Mouse (Mus musculus): Measurements from ENCODE around the gene Brap. TPM values are rescaled to one million over a fixed set of nuclear protein-coding genes. Genes with fewer than 3 reads are reported as not detected.
"Not testable (repeated sequence)": the region's sequence is repeated elsewhere in the genome, so short reads cannot be mapped to it uniquely, and the experiment has no call there.

Gene Brap
- total RNA-seq (2022), result 10 to 100 TPM; 64.3 to 67.7 (median 67.4) TPM

DNA sequence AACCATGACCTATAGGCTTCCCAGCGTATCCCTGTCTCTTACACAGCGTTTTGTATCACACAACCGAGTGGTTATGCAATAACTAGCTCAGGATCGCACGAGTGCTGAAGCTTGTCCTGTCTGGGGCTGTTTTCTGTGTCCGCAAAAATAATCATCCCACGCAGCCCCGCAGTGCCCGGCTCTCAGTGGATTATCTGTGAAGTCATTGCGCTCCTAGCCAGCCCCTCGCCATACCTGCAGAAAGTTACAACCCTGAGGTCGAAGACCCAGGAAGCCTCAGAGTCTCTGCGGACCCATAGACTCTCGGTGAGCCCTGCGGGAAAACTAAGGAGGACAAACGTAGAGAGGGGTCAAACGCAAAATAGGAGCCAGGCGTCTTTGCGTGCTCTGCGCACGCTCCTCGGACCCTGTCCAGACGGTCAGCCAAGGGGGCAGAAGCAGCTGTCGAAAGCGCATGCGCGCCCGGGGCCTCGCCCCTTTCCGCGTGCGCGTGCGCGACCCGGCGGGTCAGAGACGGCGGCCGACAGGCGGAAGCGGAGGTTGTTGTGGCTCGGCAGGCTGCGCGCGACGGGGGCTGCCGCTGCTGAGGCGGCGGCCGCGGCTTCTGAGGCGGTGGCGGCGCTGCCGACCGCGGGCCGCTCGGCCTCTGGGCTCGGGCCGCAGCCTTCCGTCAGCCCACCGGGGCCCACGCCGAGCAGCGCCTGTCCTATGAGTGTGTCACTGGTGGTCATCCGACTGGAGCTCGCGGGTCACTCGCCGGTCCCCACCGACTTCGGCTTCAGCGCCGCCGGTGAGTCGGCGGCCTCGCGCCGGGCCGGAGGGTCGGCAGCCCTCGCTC lies at the start of gene Brap, which contains the start of gene Acad10:
Gene Brap (plus strand): TSS at position 505 of the 838 bp plus-strand sequence.
Gene Acad10 (minus strand): TSS at position 456 of the 838 bp plus-strand sequence.
- peak; percentile 88 to 94 for DNase-seq (ENCODE audit: low spot score in 2 of 2)

DNA sequence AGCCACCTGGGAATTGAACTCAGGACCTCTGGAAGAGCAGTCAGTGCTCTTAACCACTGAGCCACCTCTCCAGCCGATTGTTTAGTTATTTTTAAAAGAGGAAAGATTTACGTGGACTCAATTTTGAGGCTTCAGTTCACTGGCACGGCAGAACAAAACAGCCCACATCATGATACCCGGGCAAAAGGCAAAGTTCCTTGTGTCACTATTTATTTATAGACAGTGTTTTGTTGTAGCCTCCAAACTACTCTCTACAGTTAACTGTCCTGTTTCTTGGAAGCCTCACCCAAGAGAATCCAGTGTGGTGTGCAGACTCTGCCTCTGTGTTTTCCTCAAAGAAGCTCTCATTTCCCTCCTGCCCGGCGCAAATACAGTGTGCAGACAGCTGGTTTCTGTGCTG lies 48.3 kb upstream of the Brap start:
- no peak for DNase-seq (ENCODE audit: low spot score in 2 of 2)

DNA sequence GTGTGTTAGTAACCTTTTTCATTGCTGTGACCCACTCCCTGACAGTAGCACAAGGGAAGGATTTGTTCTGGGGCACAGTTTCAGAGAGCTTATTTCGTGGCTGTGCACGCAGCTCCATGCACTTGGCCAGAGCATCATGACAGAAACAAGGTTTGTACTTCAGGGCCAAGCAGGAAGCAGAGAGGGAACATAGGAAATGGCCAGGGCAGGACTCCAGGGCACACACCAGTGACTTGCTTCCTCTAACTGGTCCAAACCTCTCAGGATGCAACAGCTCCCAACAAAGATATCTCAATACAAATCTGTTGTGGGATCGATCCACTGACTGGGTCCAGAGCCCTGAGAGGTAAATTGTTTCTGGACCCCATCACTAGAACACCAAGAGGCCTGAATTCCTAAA lies 45.4 kb upstream of the Brap start:
- not testable (repeated sequence) for DNase-seq (ENCODE audit: low spot score in 2 of 2)

GRCm38 (mm10) chr5:121618592-121619513 lies 41.5 kb upstream of the Brap start, which contains the start of gene Acad12:
Acad12 (minus strand) TSS chr5:121618938.
- peak; percentile 40 to 66 for DNase-seq (ENCODE audit: low spot score in 2 of 2)

- DNase-seq (ENCODE audit: low spot score in 2 of 2), result no peak
These were observed 39.3 kb upstream of the Brap start for GRCm38 (mm10) chr5:121621102-121621501.

- no peak for DNase-seq (ENCODE audit: low spot score in 2 of 2)
These were observed 37.1 kb upstream of the Brap start for GRCm38 (mm10) chr5:121623241-121623640.

DNA sequence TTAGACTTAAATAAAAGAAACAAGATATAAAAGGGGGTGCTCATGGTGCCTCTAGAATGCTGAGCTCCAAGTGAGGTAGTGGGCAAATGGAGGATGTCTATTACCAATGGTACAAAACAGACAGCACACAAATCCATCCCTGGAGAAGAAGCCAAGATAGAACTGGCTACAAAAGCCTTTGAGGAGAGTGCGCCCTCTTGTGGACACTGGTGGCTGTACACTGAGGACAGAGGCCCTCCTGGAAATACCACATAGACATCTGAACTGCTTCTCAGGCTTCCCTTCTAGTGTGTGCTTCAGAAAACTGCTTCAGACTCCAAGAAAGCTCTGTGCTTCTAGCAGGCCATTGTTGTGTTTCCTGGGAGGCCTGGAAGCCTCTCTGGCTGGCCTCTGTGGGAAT lies 32.5 kb upstream of the Brap start:
- DNase-seq (ENCODE audit: low spot score in 2 of 2), result peak; percentile 36 to 75

- DNase-seq (ENCODE audit: low spot score in 2 of 2), result not testable (repeated sequence)
These were observed 29.2 kb upstream of the Brap start for GRCm38 (mm10) chr5:121631106-121631647.

GRCm38 (mm10) chr5:121632804-121633203 lies 27.6 kb upstream of the Brap start:
- DNase-seq (ENCODE audit: low spot score in 2 of 2), result no peak

- DNase-seq (ENCODE audit: low spot score in 2 of 2), result no peak
These were observed 25.7 kb upstream of the Brap start for GRCm38 (mm10) chr5:121634668-121635067.

- DNase-seq (ENCODE audit: low spot score in 2 of 2), result no peak
These were observed 23.1 kb upstream of the Brap start for GRCm38 (mm10) chr5:121637296-121637695.

GRCm38 (mm10) chr5:121639601-121640000 lies 20.8 kb upstream of the Brap start:
- no peak for DNase-seq (ENCODE audit: low spot score in 2 of 2)

DNA sequence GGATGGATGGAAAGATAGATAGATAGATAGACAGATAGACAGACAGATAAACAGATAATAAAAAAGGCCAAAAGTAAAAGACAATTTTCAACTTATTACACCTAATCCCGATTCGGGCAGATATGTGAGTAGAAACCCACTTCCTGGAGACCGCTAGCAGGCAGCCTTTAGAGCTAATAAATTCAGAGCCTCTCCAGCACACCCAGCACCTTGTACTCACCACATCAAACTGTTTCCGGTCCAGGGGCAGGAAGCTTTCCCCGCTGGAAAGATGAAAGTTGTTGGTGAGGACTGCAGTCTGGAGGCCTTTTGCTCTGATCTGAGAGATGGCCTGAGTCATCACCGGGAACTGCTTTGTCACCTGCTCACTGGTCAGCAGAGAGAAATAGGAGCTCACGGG lies 11.2 kb upstream of the Brap start:
- DNase-seq (ENCODE audit: low spot score in 2 of 2), result no peak

GRCm38 (mm10) chr5:121654526-121654925 lies 5.8 kb upstream of the Brap start:
- no peak for DNase-seq (ENCODE audit: low spot score in 2 of 2)

GRCm38 (mm10) chr5:121656866-121657265 lies 3.5 kb upstream of the Brap start:
- DNase-seq (ENCODE audit: low spot score in 2 of 2), result not testable (repeated sequence)

DNA sequence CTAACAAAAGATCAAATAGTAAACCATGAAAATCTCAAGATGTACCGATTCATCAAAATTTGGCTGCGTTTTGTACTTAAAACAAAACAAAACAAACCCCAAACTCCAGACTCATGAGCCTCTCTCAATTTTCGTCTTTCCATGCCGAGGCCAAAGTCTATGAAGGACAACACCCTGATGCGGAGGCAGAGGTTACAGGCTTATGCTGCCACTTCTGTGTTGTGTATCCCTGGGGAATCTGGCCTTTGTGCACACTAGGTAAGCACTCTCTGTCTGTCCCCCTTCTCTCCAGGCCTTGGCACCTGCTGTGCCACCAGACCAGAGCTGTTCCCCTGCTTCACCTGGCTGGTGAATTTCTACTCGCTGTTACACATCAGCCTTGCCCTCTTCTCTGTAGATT lies 2.7 kb upstream of the Brap start:
- not testable (repeated sequence) for DNase-seq (ENCODE audit: low spot score in 2 of 2)

DNA sequence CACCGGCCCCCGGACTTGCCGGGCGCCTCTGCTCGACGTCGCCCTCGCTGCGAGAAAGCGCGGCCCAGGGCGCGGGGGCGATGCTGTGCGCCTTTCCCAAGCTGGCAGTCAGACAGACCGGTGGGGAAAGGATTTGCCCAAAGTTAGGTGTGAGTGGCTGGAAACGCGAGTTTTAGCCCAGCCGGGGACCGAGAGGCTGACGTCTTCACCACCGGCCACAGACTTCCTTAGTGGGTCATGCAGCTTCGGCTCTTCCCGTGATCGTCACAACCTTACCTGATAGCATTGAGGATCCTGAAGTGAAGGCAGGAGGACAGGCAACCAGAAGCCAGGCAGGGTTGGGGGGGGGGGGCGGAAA lies 513 bp downstream of the Brap start:
- no peak for DNase-seq (ENCODE audit: low spot score in 2 of 2)

GRCm38 (mm10) chr5:121661494-121661893 lies 1.1 kb downstream of the Brap start:
- no peak for DNase-seq (ENCODE audit: low spot score in 2 of 2)

- DNase-seq (ENCODE audit: low spot score in 2 of 2), result no peak
These were observed 3.1 kb downstream of the Brap start for GRCm38 (mm10) chr5:121663456-121663855.

DNA sequence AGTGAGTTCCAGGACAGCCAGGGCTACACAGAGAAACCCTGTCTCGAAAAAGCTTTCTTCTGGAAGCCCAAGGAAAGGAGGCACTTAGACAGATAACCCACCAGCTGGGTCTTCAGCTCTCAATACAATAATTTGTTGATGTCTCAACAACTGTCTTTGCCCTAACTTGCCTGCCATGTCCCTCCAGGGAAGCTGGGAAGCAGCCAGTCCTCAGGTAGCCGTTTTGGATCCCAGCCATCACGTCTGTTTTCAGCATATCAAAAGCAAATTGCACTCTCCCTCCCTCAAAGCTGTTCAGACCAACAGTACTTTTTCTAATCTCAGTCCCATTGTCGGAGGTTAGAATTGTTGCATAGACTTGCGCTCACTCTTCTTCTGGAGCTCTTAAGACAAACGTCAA lies 3.7 kb downstream of the Brap start:
- DNase-seq (ENCODE audit: low spot score in 2 of 2), result no peak

DNA sequence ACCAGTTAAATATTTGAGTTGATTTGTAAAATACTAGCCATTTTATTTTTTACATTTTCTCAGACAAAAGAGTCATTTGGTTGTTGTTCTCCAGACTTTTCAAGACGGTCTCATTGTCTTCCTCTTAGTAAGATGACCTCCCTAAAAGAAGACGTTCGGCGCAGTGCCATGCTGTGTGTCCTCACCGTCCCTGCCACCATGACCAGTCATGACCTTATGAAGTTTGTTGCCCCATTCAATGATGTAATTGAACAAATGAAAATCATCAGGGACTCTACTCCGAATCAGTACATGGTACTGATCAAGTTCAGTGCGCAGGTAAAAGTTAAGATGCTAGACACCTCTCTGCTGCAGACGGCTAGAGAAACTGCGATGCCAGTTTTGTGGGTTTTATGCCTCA lies 4.6 kb downstream of the Brap start:
- DNase-seq (ENCODE audit: low spot score in 2 of 2), result no peak

GRCm38 (mm10) chr5:121667067-121667466 lies 6.7 kb downstream of the Brap start:
- DNase-seq (ENCODE audit: low spot score in 2 of 2), result no peak
